Mouse (Mus musculus): Measurements from ENCODE around the gene Lgalsl. TPM values are rescaled to one million over a fixed set of nuclear protein-coding genes. Genes with fewer than 3 reads are reported as not detected.

The Lgalsl gene
- polyA plus RNA-seq, 1 experiment from 2014 or later: 39.7 TPM

GRCm38 (mm10) chr11:20793676-20794075 lies 37.2 kb downstream of the Lgalsl start:
- Histone ChIP-seq H3K4me2 (replicated peaks) (no peak overlapping the region), H3K27ac (no peak overlapping the region), H3K9ac (no peak overlapping the region), H3K4me1 (replicated peaks) (0 out of 2 replicates have a peak, but pooled peaks cover 3% of the 10 kb centered on the region), H3K9me3 (no peaks in the 10 kb centered on the region), H3K27me3 (replicated peaks) (no peaks in the 10 kb centered on the region), H3K4me3 (replicated peaks) (no peak overlapping the region), H3K36me3 (no peaks in the 10 kb centered on the region)
- whole genome bisulfite sequencing: 64% methylated on average over 4 of the region's 4 CpGs
- ATAC-seq: no peak

GRCm38 (mm10) chr11:20792667-20793066 lies 38.2 kb downstream of the Lgalsl start:
- Histone ChIP-seq H3K4me3 (replicated peaks) (no peak overlapping the region), H3K9ac (no peak overlapping the region), H3K27ac (no peak overlapping the region), H3K4me2 (replicated peaks) (no peak overlapping the region), H3K4me1 (replicated peaks) (0 out of 2 replicates have a peak, but pooled peaks cover 3% of the 10 kb centered on the region), H3K27me3 (replicated peaks) (no peaks in the 10 kb centered on the region), H3K9me3 (no peaks in the 10 kb centered on the region), H3K36me3 (no peaks in the 10 kb centered on the region)
- no peak for ATAC-seq
- 78% methylated on average over 3 of the region's 3 CpGs for WGBS

GRCm38 (mm10) chr11:20791334-20791733 lies 39.5 kb downstream of the Lgalsl start:
- Histone ChIP-seq H3K4me2 (replicated peaks) (no peak overlapping the region), H3K4me1 (replicated peaks) (0 out of 2 replicates have a peak, but pooled peaks cover 3% of the 10 kb centered on the region), H3K9me3 (no peaks in the 10 kb centered on the region), H3K36me3 (no peaks in the 10 kb centered on the region), H3K9ac (no peak overlapping the region), H3K27ac (peak overlapping the region; percentile 37), H3K4me3 (replicated peaks) (no peak overlapping the region), H3K27me3 (replicated peaks) (no peaks in the 10 kb centered on the region)
- peak; percentile 82 for ATAC-seq
- WGBS: 48% methylated on average over 2 of the region's 2 CpGs

DNA sequence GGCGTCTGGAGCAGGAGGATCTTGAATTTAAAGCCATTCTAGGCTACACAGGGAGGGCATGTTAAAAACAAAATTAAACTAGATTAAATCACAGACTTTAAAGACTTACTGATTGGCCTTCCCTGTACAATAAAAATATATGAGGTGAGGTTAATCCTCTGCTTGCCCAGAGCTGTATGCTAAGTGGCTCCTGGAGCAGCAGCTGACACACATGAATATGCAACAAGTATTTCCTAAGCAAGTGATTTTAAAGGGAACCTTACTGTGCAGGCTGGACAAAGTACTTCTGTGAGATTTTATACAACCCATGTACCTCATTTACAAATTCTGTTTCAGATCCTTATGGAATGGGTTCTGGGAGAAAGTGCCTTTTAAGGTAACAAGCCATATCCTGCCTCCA lies 41.8 kb downstream of the Lgalsl start:
- no peak overlapping the region for H3K4me3 ChIP-seq (replicated peaks)
- no peak overlapping the region for H3K4me2 ChIP-seq (replicated peaks)
- 51% methylated on average over 1 of the region's 1 CpGs for WGBS
- H3K27ac ChIP-seq: no peak overlapping the region
- no peaks in the 10 kb centered on the region for H3K27me3 ChIP-seq (replicated peaks)
- H3K9ac ChIP-seq: no peak overlapping the region
- no peaks in the 10 kb centered on the region for H3K9me3 ChIP-seq
- no peaks in the 10 kb centered on the region for H3K36me3 ChIP-seq
- H3K4me1 ChIP-seq (replicated peaks): 0 out of 2 replicates have a peak, but pooled peaks cover 3% of the 10 kb centered on the region
- ATAC-seq: no peak

DNA sequence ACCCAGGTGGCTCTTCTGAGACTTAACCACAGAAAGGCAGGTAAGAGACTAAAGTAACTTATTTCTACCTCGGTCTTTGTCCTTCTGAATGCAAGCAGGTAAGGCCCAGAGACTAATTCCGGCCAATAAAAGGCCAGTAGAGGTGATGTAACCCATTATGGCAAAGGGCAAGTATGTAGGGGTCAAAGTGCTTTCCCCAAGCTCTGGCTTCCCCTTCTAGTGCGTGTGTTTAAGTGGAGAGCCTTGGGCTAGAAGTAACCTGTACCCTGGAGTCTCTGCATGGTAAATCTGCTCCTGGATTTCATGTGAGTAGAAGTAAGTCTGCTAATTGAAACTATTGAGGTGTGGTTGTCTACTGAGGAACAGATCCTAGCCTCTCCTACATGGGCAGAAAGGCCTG lies 42.8 kb downstream of the Lgalsl start:
- 67% methylated on average over 3 of the region's 3 CpGs for WGBS
- no peak overlapping the region for H3K27ac ChIP-seq
- H3K36me3 ChIP-seq: no peaks in the 10 kb centered on the region
- no peak overlapping the region for H3K4me3 ChIP-seq (replicated peaks)
- 0 out of 2 replicates have a peak, but pooled peaks cover 3% of the 10 kb centered on the region for H3K4me1 ChIP-seq (replicated peaks)
- no peak overlapping the region for H3K9ac ChIP-seq
- no peak overlapping the region for H3K4me2 ChIP-seq (replicated peaks)
- peak; percentile 52; the same call in 1 of the 2 replicates for ATAC-seq
- H3K9me3 ChIP-seq: no peaks in the 10 kb centered on the region
- no peaks in the 10 kb centered on the region for H3K27me3 ChIP-seq (replicated peaks)

DNA sequence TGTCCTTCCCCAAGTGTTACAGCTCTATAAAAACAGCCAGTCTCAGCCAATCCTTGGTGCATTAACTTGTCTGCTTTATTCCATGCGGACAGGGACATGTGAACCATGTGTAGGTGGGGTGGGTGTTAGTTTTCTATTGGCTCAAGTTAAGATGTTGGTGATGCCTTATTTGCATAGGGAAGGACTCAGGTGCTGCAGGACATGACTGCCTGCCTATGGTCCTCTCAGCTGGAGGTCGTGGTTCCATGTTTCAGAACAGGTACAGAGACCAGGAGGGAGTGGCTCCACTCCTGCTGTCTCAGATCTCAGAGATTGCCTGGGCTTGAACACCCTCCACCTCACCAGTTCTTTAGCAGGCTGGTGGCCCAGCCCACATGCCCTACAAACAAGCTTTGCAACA lies 44.7 kb downstream of the Lgalsl start:
- Histone ChIP-seq H3K9me3 (no peaks in the 10 kb centered on the region), H3K36me3 (no peaks in the 10 kb centered on the region), H3K27ac (no peak overlapping the region), H3K4me3 (replicated peaks) (no peak overlapping the region), H3K27me3 (replicated peaks) (no peaks in the 10 kb centered on the region), H3K4me2 (replicated peaks) (no peak overlapping the region), H3K9ac (no peak overlapping the region), H3K4me1 (replicated peaks) (no peaks in the 10 kb centered on the region)
- no peak for ATAC-seq
- WGBS: 68% methylated on average over 2 of the region's 2 CpGs

GRCm38 (mm10) chr11:20785186-20785585 lies 45.7 kb downstream of the Lgalsl start:
- H3K9me3 ChIP-seq: no peaks in the 10 kb centered on the region

DNA sequence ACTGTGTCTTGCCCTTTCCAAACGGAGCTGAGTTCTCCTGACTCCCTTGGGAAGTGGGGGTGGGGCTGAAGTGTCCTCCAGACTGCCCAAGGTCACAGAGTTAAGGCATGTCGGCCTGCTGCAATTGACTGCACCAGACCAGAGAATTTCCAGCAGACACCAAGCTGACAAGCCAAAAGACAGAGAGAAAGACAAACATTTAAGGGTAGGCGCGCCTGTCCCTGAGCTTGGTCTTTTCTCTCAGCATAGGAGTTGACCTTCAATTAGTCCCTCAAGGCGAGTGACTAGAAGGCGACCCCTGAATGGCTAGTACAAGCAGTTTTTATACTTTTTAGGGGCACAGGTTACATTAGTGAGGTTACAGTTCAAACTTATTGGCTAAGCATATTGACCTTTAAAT lies 46.1 kb downstream of the Lgalsl start:
- Histone ChIP-seq H3K4me2 (replicated peaks) (no peak overlapping the region), H3K4me3 (replicated peaks) (no peak overlapping the region), H3K9ac (no peak overlapping the region), H3K4me1 (replicated peaks) (no peaks in the 10 kb centered on the region), H3K27me3 (replicated peaks) (no peaks in the 10 kb centered on the region), H3K36me3 (no peaks in the 10 kb centered on the region), H3K27ac (no peak overlapping the region), H3K9me3 (no peaks in the 10 kb centered on the region)
- no peak for ATAC-seq
- 82% methylated on average over 6 of the region's 6 CpGs for WGBS

More at GRCm38 (mm10) chr11:20785186-20785585, 45.7 kb downstream of the Lgalsl start:
- ATAC-seq: no peak
- Histone ChIP-seq H3K9ac (no peak overlapping the region), H3K27me3 (replicated peaks) (no peaks in the 10 kb centered on the region), H3K27ac (no peak overlapping the region), H3K4me3 (replicated peaks) (no peak overlapping the region), H3K4me2 (replicated peaks) (no peak overlapping the region), H3K4me1 (replicated peaks) (no peaks in the 10 kb centered on the region), H3K36me3 (no peaks in the 10 kb centered on the region)
- 80% methylated on average over 1 of the region's 1 CpGs for whole genome bisulfite sequencing

DNA sequence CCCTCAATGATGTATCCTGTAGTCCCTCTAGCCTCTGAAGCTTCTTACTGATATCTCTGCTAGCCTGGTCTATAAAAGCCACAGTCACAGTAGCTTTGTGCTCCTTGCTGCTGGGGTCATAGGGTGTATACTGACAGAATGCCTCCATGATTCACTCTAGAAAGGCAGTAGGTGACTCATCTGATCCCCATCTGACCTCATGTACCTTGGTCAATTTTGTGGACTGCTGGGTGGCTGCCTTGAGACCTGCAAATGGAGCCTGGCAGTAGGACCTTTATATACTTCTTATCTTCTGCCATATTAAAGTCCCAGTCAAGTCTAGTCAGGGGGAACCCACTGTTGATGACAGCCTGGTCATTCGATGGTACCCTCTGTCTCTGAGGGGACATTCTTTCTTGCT lies 47.4 kb downstream of the Lgalsl start:
- 78% methylated on average over 1 of the region's 1 CpGs for WGBS
- no peak for ATAC-seq

GRCm38 (mm10) chr11:20782620-20783019 lies 48.2 kb downstream of the Lgalsl start:
- no peaks in the 10 kb centered on the region for H3K36me3 ChIP-seq
- no peaks in the 10 kb centered on the region for H3K9me3 ChIP-seq
- no peak for ATAC-seq
- no peak overlapping the region for H3K4me2 ChIP-seq (replicated peaks)
- no peak overlapping the region for H3K9ac ChIP-seq
- no peaks in the 10 kb centered on the region for H3K27me3 ChIP-seq (replicated peaks)
- H3K4me3 ChIP-seq (replicated peaks): no peak overlapping the region
- WGBS: 71% methylated on average over 2 of the region's 2 CpGs
- no peak overlapping the region for H3K27ac ChIP-seq
- no peaks in the 10 kb centered on the region for H3K4me1 ChIP-seq (replicated peaks)

More for the DNA sequence above, 47.4 kb downstream of the Lgalsl start:
- Histone ChIP-seq H3K27ac (no peak overlapping the region), H3K9me3 (no peaks in the 10 kb centered on the region), H3K4me2 (replicated peaks) (no peak overlapping the region), H3K4me3 (replicated peaks) (no peak overlapping the region), H3K36me3 (no peaks in the 10 kb centered on the region), H3K4me1 (replicated peaks) (no peaks in the 10 kb centered on the region), H3K9ac (no peak overlapping the region), H3K27me3 (replicated peaks) (no peaks in the 10 kb centered on the region)

DNA sequence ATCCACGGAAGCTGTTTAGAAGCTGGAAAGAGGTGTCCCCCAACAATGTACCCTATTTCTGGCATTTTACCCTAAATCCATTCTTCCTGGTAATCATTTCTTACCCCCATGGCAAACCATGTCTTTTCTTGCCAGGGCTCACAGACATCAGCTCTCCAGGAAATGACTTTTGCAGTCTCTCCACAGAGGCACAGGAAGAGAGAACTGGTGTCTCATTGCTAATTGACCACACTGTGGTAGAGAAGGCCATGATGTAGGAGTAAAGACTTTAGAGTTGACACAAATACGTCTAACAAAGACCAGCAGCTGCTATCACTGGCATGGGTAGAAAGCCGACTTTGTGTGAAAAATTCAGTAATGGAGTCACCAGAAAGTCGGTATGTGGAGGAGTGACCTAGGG lies 50.5 kb downstream of the Lgalsl start:
- no peak for ATAC-seq
- Histone ChIP-seq H3K4me2 (replicated peaks) (no peak overlapping the region), H3K9ac (no peak overlapping the region), H3K4me1 (replicated peaks) (no peaks in the 10 kb centered on the region), H3K27me3 (replicated peaks) (no peaks in the 10 kb centered on the region), H3K4me3 (replicated peaks) (no peak overlapping the region), H3K9me3 (no peaks in the 10 kb centered on the region), H3K27ac (no peak overlapping the region), H3K36me3 (no peaks in the 10 kb centered on the region)
- WGBS: 81% methylated on average over 4 of the region's 4 CpGs

GRCm38 (mm10) chr11:20778861-20779563 lies 51.8 kb downstream of the Lgalsl start:
- Histone ChIP-seq H3K4me2 (replicated peaks) (no peak overlapping the region), H3K4me1 (replicated peaks) (no peaks in the 10 kb centered on the region), H3K27ac (no peak overlapping the region), H3K27me3 (replicated peaks) (no peaks in the 10 kb centered on the region), H3K9me3 (no peaks in the 10 kb centered on the region), H3K4me3 (replicated peaks) (no peak overlapping the region), H3K36me3 (no peaks in the 10 kb centered on the region), H3K9ac (no peak overlapping the region)
- 82% methylated on average over 3 of the region's 3 CpGs for WGBS
- ATAC-seq: no peak

- no peak overlapping the region for H3K9ac ChIP-seq
- WGBS: 65% methylated on average over 1 of the region's 1 CpGs
- no peaks in the 10 kb centered on the region for H3K36me3 ChIP-seq
- no peaks in the 10 kb centered on the region for H3K9me3 ChIP-seq
- H3K27ac ChIP-seq: no peak overlapping the region
- no peak overlapping the region for H3K4me2 ChIP-seq (replicated peaks)
- no peak for ATAC-seq
- no peaks in the 10 kb centered on the region for H3K4me1 ChIP-seq (replicated peaks)
- H3K27me3 ChIP-seq (replicated peaks): no peaks in the 10 kb centered on the region
- H3K4me3 ChIP-seq (replicated peaks): no peak overlapping the region
Measured at GRCm38 (mm10) chr11:20778298-20778697, 52.6 kb downstream of the Lgalsl start.

All from intestine, embryonic 15.5 days (tissue).